Mouse (Mus musculus): ENCODE measurements around the gene Mrpl14. TPM values are rescaled to one million over a fixed set of nuclear protein-coding genes. Genes with fewer than 3 reads are reported as not detected.

The Mrpl14 gene
- polyA plus RNA-seq, 1 experiment from 2014 or later = 156 TPM

DNA sequence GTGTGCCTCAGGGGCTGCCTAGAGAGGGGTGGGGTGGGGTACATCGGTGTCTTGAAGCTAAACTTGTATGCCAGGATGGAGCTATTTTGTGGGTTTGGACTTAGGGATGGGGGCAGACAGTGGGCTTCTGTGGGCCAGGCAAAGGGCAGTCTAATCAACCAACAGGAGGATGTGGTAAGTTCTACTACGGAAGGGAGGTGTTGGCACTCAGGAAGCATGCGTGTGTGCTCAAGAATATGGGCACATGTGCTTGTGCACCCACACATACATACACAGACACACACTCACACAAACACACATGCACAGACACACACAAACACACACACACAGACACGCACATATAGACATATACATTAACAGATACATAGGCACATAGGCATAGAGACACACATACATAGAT, 61.2 kb downstream of the Mrpl14 start:
- Histone ChIP-seq H3K27ac (replicated peaks) (peak overlapping the region; percentile 11; the same call in 1 of the 2 replicates), H3K4me1 (peaks cover 42% of the 10 kb centered on the region), H3K36me3 (replicated peaks) (no peaks in the 10 kb centered on the region), H3K9me3 (no peaks in the 10 kb centered on the region), H3K4me3 (no peak overlapping the region), H3K27me3 (replicated peaks; ENCODE audit: low read depth, poor library complexity, severe bottlenecking) (0 out of 2 replicates have a peak, but pooled peaks cover 3% of the 10 kb centered on the region)
- DNase-seq (ENCODE audit: low spot score) = no peak
- WGBS = 96% methylated on average over 4 of the region's 4 CpGs

Other genes with a start within 250 kb of the Mrpl14 start
- gene Spats1, start 210.9 kb upstream of the Mrpl14 start, polyA plus RNA-seq (2016; fragmentation: Nextera tagmentation; extraction: Ambion mirVana) = 0.39 and 0.55 TPM in 2 replicates
- gene Aars2, start 179.5 kb upstream of the Mrpl14 start, polyA plus RNA-seq (2016; fragmentation: Nextera tagmentation; extraction: Ambion mirVana) = 33.7 and 36.0 TPM in 2 replicates
- gene Tcte1, start 162.9 kb upstream of the Mrpl14 start, polyA plus RNA-seq (2016; fragmentation: Nextera tagmentation; extraction: Ambion mirVana) = 1.1 TPM in 2 replicates
- gene Tmem151b, start 136.6 kb upstream of the Mrpl14 start, polyA plus RNA-seq (2016; fragmentation: Nextera tagmentation; extraction: Ambion mirVana) = 5.8 and 8.3 TPM in 2 replicates
- 6.6 and 7.1 TPM in 2 replicates for gene Nfkbie, start 130.6 kb upstream of the Mrpl14 start, polyA plus RNA-seq (2016; fragmentation: Nextera tagmentation; extraction: Ambion mirVana)
- gene Slc35b2, start 122.4 kb upstream of the Mrpl14 start, polyA plus RNA-seq (2016; fragmentation: Nextera tagmentation; extraction: Ambion mirVana) = 95.8 and 101 TPM in 2 replicates
- 2,187 and 2,215 TPM in 2 replicates for gene Hsp90ab1, start 113.1 kb upstream of the Mrpl14 start, polyA plus RNA-seq (2016; fragmentation: Nextera tagmentation; extraction: Ambion mirVana)
- 53.4 and 58.1 TPM in 2 replicates for gene Slc29a1, start 86.7 kb upstream of the Mrpl14 start, polyA plus RNA-seq (2016; fragmentation: Nextera tagmentation; extraction: Ambion mirVana)
- gene Mymx, start 84.2 kb upstream of the Mrpl14 start, polyA plus RNA-seq (2016; fragmentation: Nextera tagmentation; extraction: Ambion mirVana) = 0.39 TPM in 2 replicates
- gene Capn11, start 27.0 kb upstream of the Mrpl14 start, polyA plus RNA-seq (2016; fragmentation: Nextera tagmentation; extraction: Ambion mirVana) = 0.81 and 0.84 TPM in 2 replicates
- 41.6 and 51.6 TPM in 2 replicates for gene Tmem63b, start 583 bp downstream of the Mrpl14 start, polyA plus RNA-seq (2016; fragmentation: Nextera tagmentation; extraction: Ambion mirVana)
- gene 1600014C23Rik, start 47.5 kb downstream of the Mrpl14 start, polyA plus RNA-seq (2016; fragmentation: Nextera tagmentation; extraction: Ambion mirVana) = not detected in 2 replicates

All from embryonic facial prominence, embryonic 10.5 days (tissue).